Mouse (Mus musculus): ENCODE measurements around the gene Chac1.

DNA sequence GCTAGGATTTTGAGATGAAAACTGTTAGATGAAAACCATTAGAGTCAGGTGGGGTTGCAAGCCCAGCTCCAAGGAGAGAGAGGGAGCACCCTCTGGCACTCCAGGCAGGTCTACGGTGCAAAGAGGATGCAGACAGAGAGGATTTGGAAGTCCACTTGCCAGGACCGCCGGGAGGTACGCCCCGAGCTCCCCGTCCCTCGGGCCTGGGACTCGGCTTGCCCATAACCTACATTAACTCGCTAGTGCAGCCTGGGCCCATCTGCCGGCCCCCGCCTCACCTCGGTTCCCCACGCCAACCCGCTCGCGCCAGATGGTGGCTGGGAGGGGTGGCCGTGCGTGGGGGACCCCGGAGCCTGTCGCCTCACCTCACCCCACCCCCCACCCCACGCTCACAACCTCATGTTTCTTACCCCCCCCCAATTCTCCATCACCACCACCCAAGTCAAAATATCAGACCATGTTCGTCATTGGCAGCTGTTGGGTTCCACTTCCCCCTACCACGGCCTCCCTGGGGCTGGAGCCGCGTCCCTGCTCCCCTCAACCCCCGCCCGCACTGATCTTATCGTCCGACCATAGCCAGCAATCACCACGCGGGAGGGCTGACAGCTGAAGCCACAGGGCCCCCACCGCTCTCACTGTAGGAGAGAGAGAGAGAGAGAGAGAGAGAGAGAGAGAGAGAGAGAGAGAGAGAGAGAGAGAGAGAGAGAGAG lies 27.0 kb upstream of the Chac1 start:
- TF ChIP-seq CTCF (IDR thresholded peaks at IDR 0.05; ENCODE audit: low read depth, low read length) = no peak
- no peak for TF ChIP-seq POLR2A (IDR thresholded peaks at IDR 0.05; ENCODE audit: borderline replicate concordance, low read depth, low read length)
